Mouse (Mus musculus) ovary, postnatal 36 days (tissue): Measurements from ENCODE around the gene Rab10.
A peak's percentile ranks its signal among the peaks of the same experiment; 100 is the strongest.
"Not testable (repeated sequence)": the region's sequence is repeated elsewhere in the genome, so short reads cannot be mapped to it uniquely, and the experiment has no call there.

Source experiments
- DNase-seq: peaks from one replicate; pipeline ENCODE4 v3.0.0; 2022; ENCODE audit warnings: low spot score, mixed read lengths

Rab10 gene

DNA sequence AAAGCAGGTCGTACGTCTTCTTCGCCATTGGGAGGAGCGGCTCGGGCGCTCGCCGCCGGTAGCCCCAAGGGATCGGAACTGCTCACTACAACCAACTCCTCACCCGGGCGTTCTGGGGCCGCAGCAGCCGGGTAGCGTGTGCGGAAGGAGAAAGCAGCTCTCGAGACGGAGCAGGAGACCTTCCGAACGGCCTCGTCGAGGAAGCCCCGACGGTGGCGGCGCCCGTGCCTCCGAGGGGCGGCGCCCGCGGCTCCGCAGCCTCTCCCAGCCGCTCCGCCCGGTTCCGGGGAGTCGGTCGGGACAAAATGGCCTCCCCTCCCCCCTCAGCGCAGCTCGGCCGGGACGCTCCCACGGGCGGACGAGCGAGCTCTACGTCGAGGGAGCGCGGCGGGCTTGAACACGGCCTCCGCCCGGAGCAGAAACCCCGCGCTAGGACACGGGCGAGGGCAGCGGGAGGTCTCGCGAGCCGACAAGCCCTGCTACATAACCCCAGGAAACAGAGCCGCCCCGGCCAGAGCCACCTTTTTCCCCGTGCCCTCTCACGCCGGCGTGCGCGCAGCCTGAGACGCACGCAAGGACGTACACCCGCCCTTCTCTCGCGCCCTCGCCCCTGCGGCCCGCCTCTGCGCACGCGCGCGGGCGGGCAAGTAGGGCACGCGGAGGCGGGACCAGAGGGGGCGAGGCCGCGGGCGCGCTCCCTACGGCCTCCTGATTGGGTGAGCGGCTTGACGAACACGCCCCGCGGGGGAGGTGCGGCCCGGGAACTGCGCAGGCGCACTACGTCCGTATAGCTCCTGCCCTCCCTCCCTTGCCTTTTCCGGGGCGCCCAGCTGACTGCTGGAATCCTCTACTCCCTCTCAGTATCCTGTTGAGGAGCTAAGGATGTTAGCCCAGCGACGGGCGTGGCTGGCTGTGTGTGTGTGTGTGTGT lies at the start of gene Rab10:
Gene Rab10, minus strand, starts transcription at position 579 of the 930 bp plus-strand sequence.
- peak; percentile 99 for DNase-seq

DNA sequence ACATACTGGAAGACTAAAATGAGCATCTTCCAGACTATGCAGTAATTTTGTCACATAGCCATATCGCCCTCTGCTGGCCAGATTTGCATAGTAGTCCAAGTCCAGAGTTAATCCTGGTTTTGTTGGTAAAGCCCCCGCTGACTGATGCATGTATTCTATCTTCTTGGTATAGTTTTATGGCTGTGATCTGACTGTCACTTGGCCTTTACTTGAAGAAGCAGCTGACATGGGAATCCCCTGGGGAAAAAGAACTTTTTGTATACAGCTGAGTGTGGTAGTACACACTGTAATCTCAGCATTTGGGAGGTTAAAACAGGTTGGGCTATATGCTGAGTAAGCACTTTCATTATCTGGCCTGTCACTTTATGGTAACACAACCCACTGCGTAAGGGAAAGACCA lies 49.5 kb upstream of the Rab10 start:
- peak; percentile 73 for DNase-seq

DNA sequence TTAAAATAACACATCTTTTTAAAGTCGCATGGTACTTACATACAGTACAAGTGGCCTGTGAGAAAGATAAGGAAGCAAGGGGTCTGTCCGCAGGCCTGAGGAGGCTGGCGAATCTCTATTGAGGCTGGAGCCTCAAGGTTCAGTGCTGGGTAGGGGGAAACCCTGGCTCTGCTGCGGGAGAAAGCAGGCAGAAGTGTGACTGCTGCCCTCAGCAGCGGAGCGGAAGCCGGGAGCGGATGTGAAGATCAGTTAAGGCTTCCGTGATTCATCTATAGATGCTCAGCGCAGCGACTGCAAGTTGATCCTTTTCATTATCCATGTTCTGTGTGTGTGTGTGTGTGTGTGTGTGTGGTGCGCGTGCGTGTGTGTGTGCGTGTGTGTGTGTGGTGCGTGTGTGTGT lies 47.1 kb upstream of the Rab10 start:
- no peak for DNase-seq

DNA sequence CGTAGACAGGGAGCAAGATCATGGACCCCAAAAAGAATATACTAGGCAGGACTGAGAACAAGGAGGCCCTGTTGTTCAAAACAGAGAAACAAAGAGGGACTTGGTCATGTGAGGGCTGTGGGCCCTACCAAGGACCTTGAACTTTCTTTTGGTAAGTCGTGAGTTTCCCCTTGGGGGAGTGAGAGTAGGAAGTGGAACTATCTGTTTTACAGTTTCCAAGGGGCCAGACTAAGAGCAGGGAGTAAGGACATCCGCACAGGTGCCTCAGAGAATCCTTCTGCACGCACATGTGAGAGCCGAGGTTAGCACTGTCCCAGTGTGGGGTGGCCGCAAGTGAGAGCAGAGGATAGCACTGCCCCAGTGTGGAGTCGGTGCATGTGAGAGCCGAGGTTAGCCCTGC lies 45.3 kb upstream of the Rab10 start:
- DNase-seq = no peak

DNA sequence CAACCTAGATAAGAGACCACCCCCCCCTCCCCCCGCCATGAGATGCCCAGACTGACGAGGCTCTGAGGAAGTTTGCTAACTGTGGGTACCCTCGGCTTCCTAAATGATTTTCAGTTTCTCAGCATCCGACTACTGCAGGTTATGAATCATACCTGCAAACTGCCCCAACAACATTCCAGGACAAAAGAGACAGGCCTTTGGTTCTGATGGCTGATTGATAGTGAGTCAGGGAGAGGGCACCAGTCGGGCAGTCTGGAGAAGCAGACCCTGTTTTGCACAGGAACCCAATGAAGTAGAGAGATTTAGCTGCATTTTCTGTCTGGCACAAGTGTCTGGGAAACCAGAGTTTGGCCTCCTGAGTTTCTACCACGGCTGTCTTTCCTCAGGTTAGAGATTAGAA lies 42.4 kb upstream of the Rab10 start:
- no peak for DNase-seq

DNA sequence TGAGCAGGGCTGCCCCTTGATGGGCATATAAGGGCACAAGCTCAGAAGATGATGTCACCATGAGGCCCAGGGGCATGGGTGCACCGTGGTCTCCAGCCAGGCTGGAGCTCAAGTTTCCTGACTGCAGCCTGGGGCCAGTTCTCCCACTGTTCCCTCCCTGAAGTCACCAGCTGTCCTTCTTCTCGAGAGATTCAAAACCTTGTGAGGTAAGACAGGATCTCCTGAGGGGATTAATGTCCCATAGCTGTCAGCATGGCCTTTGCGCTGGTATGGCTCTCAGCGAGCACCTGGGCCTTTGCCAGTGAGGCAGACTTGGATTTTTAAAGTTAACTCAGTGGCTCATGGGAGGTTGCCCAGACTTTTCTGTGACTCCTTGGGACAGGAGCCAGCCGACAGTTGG lies 40.4 kb upstream of the Rab10 start:
- DNase-seq = peak; percentile 19

DNA sequence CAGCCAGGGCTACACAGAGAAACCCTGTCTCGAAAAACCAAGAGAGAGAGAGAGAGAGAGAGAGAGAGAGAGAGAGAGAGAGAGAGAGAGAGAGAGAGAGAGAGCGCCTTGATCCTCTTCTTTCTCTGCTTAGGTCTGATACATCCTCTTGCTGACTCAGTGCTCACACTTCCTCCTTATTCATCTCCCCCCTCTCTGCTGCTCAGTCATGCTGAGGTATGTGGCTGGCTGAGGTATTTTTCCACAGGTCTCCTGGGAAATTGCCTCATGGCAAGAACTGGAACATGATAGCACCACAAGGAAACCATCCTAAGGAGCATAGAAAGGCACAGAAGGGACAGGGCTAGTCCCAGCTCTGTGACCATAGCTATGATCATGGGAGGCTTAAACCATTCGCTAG lies 39.6 kb upstream of the Rab10 start:
- DNase-seq = no peak

DNA sequence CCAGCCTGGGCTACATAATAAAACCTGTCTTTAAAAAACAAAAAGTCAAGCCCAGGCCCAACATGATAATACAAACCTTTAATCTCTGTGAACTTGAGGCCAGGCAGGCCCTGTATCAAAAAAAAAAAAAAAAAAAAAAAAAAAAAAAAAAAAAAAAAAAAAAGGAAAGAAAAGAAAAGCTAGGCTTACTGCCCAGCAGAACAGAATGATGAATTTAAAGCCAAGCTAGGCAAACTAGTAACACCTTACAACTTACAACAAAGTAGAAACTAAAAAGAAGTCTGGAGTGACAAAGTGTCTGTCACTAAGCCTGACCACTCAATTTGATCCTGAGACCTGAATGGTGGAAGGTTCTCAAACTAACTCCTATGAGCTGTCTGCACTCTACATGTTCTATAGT lies 37.9 kb upstream of the Rab10 start:
- DNase-seq = no peak

DNA sequence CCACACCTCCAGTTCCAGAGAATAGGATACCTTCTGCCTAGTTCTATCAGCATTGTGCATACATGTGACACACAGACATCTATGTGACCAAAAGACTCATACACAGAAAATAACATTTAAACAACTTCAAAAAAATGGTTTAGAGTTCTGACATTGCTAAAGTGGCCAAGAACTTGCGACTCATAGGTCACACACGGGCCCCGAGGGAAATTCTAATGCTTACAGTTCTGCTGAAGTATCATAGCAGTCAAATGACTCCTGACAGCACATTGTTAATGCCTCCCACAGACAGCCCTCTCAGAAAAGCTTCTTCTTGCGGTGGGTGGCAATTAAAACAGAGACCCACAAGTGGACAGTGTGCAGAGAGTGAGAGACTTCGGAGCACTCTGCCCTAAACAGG lies 35.3 kb upstream of the Rab10 start:
- no peak for DNase-seq

DNA sequence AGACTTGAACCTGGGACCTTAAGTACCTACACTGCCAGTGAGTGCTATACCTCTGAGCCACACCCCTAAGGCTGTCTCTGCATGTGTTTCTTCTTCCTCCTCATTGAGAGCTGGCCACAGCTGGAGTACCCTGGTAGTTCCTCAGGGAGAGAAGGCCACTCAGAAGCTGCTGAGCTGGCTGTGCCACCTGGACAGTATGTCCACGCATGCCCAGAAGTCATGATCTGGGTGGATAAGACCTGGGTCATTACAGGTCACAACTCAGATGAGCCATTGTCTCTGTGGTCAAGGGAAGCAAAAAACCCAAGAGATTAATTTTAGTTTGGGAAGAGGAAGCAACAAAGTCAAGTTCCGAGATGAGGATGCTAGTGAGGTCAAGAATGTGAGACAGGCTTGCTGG lies 34.4 kb upstream of the Rab10 start:
- DNase-seq = no peak

DNA sequence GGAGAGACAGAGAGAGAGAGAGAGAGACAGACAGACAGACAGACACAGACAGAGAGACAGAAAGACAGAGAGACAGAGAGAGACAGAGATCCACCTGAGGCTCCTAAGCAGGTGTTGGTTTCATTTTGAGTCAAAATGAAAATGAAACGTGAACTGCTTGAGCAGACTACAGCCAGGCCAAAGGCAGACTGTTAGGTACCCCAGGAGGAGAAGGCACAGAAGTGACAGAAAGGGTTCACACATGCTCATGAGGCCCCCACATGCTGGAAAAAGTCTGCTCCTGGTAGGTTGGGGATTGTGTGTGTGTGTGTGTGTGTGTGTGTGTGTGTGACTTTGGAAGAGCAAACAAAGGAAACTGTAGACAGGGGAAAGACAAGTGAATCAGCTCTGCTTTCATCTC lies 29.2 kb upstream of the Rab10 start:
- DNase-seq = no peak

DNA sequence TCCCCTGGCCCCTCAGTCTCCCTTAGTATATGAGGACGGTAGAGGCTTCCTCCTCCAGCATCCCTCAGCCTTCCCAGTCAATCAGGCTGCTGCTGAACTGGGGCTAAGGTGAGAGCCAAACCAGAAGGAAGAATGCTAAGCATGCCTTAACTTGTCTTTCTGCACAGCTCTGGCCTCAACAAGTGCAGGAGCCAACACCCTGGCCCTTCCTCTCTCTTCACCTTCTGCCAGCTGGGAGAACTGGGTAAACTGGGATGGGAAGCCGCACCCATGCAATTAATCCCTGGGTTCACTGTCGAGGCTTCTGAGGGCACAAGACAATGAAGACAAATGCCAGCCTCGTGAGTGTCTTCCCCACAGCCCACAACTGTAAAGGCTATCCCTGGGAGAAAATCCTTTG lies 19.9 kb upstream of the Rab10 start:
- DNase-seq = no peak

DNA sequence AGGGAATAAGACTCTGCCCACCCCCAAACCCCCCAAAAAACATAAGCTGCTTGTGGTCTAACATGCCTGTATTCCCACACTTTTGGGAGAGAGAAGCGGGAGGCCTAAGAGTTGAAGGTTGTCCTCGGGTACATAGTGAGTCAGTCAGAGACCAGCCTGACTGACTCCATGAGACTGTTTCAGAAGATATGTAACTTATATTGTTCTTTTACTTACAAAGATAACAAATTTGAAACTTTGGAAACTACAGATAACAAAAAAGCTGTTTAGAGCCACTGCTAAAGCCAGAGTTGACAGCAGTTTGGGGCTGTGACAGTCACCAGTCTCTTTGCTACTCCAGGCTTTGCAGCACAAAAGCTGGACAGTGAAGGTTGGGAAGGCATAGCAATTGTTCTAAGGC lies 15.5 kb upstream of the Rab10 start:
- no peak for DNase-seq

DNA sequence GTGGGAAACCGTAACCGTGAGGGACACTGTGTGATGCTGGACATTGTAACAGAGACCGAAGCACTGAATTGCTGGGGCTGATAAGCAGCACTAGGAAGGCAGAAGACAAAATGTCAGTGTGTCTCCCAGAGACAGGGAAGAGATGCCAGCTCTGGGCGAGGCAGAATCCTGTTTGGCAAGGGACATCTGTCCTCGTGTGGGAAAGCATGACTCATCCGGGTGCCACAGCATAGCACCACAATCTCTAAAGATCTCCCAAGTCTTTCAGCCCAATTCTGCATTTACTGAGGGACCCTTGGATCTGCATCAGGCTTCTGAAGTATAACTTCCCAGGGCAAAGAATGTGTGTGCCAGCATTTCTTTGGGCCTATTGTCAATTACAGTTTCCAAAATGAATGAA lies 13.5 kb upstream of the Rab10 start:
- no peak for DNase-seq

DNA sequence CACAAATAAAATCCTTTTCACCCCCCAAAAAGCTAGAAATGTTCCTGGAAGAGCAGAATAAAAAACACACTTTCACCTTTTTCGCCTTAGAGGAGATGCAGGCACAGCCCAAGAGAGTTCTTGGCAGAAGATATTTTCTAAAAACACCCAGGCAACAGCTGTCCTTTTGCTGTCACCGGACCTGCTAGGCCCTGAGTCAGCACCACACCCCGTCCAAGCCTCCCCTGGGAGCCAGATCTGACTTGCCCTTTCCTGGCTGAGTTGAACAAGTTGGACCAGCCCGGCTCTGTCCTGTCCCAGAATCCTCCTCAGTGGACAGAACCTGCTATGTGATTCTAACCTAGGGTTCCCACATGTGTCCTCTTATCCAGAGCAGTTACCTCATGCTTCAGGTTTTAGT lies 9.6 kb upstream of the Rab10 start:
- no peak for DNase-seq

DNA sequence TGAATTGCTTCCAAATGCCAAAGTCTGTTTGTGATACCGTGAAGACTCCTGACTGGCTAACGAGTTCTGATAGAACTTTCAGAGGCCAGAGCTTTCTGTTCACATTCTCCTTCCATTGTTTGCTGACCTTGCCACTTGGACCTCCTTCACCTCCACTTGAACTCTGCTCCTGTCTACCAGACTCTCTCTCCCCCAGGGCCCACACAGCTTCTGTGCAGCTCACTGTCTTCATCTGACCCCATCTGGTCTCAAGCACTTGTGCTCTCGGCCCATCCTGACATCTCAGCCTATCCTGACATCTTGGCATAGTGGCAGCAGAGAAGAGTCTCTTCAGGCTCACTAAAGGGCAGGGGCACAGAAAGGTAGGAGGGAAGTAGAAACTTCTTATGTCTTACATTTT lies 7.2 kb upstream of the Rab10 start:
- no peak for DNase-seq

DNA sequence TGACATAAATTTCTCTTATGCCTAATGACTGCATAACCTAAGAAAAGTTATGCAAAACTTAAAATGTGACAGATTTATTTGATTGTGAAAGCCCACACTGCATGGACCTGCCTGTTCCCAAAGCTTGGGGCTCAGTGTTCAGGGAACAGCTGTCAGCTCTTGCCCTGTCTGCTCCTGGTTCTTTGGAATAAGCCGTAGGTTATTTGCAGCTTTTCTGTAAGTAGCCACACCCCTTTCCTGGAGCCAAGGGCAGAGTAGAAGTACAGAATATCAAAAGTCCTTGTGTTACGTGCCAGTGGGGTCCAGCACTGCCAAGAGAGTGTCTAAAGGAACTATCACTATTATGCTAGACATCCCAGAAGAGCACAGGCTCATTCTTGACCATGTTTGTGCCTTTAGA lies 6.3 kb upstream of the Rab10 start:
- DNase-seq = peak; percentile 21

DNA sequence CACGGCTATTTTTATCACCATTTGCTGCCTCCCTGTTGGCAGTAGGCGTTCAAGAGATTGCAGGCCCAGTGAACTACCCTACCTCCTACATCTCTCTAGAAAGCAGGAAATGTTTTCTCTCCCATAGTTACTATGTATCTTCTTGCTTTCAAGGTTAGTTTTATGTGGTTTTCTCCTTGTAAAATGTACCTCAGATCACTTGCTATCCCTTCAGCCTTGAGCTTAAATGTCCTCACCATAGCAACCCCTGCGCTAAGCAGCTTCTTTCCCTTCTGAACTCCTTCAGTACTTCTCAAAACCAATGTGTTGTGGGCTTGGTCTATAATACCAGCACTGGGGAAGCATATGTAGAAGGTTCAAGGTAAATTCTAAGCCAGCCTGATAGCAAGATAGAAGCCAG lies 3.1 kb upstream of the Rab10 start:
- no peak for DNase-seq

DNA sequence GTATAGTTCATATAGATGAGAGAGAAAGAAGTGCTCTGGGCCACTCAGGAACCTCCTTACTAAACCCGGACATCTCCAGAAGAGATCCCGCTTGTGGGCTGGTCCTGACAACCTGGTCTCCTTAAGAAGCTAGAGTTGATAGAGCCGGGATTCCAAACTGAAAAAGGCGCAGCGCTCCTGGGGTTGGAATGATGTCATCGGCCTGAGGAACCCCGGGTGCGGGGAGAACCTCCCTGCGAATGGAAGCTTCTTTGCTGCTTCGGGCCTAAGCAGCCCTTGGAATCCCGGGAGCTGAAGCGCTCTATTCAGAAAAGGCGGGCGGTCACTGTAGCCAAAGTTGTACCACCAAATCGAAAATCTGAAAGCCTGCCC lies 538 bp upstream of the Rab10 start:
- no peak for DNase-seq

DNA sequence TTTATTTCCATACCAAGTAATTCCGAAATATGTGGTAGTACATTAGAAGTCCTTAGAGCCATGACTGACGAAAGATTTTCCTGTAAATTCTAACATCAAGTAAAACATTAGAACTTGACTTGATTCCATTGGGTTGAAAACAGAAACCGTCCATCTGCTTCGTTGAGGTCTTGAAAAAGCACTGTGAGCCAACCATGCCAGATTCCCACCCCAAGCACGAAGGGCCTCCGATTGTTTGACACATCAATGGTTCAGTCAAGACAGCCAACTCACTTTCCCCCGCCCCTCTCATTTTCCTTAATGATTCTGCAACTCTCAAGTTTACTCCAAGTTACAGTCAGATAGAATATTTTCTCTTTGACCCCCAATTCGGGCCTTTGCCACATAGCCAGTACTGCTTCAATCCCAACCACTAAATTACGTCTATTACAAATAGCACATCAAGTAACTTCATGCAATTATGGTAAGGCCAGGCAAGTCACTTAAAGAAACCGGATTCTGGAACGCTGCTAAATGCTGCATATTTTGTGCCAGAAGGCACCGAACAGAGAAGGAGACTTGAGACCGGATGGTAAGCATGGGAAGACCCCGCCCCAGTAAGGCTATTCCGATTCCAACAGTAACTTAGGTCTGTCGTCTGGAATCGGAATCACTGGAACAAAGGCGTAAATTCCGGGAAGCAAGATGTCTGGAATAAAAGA lies 1.1 kb downstream of the Rab10 start:
- DNase-seq = no peak

DNA sequence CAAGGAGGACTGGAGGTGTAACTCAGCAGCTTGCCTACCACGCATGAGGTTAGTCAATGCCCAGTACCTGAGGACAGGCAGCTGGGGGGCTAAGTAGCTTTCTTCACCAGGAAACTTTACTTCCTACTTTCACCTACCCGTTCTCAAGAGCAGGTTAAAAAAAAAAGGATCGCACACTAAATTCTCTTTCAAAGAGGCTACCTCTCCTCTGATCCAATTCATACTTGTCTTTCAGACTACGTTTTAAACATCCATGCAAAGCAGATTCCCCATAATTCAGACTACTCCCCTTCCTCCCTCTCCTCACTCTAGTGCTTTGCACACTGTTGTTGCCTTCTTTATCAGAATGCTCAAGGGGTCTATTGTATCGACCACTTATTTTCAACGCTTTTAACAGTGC lies 2.2 kb downstream of the Rab10 start:
- DNase-seq = no peak

DNA sequence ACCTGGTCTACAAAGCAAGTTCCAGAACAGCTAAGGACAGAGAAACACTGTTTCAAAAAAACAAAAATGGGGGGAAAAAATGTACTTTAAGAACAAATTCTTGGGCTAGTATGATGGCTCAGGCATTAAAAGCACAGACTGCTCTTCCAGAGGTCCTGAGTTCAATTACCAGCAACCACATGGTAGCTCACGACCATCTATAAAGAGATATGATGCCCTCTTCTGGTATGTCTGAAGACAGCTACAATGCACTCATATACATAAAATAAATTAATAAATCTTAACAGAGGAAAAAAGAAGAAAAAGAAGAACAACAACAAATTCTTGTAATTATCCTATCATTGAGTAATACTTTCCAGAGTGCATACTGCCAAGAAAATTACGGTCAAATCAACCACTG lies 4.5 kb downstream of the Rab10 start:
- no peak for DNase-seq

DNA sequence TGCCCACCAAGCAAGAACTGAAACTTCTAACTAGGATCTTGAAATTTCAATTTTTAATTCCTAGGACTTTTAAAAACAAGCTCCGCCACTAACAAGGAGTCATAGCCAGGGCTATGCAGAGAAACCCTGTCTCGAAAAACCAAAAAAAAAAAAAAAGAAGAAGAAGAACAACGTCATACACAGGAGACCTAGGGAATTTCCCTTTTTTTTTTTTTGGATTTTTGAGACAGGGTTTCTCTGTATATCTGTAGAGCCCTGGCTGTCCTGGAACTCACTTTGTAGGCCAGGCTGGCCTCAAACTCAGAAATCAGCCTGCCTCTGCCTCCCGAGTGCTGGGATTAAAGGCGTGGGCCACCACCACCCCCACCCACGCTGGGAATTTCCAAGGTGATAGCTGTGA lies 12.1 kb downstream of the Rab10 start:
- DNase-seq = not testable (repeated sequence)

DNA sequence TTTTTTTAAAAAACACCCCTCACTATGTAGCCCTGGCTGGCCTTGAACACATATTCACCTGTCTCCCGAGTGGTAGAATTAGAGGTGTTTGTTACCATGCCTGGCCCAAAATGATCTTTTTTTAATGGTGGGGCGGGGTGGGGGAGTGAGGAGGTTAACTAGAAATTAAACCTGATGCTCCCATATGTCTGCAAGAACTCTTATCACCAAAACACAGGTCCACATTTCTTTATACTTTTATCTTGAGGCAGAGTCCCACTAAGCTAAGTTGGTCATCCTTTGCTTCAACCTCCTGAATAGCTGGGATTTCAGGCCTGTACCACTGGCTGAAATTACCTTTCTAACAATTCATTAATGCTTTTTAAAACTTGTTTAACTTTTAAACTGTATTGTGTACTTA lies 13.7 kb downstream of the Rab10 start:
- no peak for DNase-seq
